Mouse (Mus musculus): ENCODE results near the gene Hoxb3.

Hoxb3 gene

DNA sequence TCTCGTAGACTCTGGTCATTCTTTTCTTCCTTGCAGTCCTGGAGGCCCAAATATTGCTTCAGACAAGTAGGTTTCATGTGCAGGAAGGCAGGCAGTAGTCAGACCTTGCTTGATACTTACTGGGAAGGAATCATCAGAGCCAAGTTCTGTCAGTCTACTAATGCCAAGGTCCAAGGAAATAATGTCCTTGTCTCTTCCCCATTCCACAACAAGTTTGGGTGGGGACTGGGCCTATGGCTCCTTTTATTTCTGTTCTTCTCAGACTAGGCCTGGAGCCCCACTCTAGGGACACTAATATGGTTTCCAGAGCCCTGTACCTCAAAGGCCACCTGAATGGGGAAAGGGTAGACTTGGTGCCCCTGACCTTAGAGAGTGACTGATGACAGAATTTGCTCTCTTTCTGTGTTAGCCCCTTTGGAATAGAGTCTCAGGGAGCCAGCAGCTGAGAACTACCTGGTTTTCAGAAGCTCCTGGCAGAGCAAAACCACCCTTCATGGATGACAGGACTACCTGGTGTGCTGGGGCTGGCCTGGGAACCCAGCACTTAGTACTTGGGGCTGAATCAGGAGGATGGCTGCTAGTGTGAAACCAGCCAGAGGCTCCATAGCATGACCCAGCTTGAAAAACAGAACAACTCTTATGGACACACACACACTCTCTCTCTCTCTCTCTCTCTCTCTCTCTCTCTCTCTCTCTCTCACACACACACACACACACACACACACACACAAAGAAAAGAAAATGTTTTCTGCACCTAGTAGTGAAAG, 34.5 kb upstream of the Hoxb3 start:
- no peak for DNase-seq (ENCODE audit: low spot score in 2 of 2)

DNA sequence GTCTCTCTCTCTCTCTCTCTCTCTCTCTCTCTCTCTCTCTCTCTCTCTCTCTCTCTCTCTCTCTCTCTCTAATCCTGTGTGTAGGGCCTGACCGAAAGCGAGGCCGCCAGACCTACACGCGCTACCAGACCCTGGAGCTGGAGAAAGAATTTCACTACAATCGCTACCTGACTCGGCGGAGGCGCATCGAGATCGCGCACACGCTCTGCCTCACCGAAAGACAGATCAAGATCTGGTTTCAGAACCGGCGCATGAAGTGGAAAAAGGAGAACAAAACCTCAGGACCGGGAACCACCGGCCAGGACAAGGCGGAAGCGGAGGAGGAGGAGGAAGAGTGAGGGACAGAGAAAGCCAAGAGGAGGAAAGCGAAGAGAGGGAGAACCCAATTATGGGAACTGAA, 33.8 kb upstream of the Hoxb3 start:
- DNase-seq (ENCODE audit: low spot score in 2 of 2) = no peak

DNA sequence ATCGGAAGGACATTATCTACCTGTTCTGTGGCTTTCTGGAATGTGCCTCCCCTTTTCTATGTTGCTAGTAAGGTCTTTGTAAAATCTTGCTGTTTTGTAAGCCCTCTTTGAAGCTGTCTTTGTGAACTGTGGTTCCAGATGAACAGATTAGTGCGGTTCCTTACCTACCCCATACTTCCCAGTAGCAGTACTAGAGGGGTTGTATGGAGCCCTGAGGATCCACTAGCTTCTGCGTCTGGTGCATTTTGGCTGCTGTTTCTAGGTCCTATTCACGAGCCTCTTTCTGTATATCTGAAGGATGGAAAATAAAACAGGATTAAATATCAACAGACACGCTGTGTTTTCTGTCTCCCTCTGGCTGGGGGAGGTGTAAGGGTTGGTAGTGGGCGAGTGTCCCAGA, 33.3 kb upstream of the Hoxb3 start:
- DNase-seq (ENCODE audit: low spot score in 2 of 2) = no peak

DNA sequence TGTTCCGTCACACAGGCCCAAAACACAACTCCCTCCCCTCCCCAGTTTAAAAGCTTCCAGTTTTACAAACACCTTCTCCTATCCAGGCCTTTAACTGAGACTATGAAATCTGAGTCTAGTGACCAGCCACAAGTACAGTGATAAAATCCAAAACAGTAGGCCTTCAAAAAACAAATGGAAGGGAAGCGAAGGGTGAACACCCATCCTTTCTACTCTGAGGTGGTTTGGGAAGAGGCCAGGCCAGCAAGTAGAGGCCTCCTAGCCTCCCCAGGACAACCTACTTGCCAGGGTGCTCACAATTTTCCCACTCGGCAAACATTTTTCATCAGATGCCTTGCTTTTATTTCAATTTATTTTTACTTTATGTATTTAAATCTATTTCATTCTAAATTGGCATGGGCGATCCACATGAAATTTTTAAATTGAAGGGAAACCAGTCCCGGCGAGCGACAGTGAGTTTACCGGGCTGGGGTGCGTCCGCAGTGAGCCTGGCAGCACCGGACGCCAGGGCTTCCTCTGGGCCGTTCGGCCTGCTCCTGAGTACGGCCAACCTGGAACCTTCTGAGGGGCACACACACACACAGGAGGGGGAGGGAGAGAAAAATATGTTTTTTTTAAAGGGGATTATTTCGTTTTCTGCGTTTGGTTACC, 32.3 kb upstream of the Hoxb3 start:
- DNase-seq (ENCODE audit: low spot score in 2 of 2) = no peak

DNA sequence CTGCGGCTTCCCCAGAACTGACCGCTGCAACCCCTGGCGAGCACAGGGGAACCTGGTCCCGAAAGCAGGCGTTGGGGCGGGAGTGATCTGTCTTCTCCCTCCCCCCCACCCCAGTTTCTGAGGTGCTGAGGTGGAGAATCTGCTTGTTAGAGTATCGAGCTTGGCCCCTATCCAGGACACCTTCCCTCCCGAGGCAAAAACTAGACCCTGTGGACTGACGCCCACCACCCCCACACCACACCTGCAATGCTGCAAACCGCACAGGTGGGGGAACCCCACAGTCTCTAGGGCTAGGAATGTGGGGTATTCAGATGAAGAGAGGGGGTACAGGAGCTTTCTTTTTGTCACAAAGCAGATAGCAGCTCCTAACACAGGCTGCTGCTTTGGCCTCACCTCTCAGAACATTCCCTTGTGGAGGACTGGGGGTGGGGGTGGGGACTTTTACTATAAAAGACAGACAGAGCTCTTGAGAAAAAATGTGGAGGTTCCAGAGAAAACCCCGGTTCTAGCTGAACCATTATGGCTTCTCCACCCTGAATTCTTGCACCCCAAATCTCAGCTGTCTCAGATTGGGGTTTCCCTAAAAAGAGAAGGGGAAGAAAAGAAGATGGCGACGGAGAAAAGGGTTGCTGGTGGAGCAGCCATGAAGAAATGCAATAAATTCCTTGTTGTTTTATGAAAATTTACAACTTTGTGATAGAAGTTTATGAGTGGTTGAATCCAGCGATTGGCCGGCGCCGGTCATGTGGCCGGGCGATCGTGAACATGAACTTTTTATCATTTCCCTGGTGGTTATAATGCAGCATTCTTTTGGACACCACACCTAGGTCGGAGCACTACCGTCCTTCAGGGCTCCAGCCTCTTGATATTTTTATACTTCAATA, 31.2 kb upstream of the Hoxb3 start, which contains the start of gene Hoxb6:
TSS of gene Hoxb6 (plus strand) at position 796 of the 884 bp plus-strand sequence.
- no peak for DNase-seq (ENCODE audit: low spot score in 2 of 2)

DNA sequence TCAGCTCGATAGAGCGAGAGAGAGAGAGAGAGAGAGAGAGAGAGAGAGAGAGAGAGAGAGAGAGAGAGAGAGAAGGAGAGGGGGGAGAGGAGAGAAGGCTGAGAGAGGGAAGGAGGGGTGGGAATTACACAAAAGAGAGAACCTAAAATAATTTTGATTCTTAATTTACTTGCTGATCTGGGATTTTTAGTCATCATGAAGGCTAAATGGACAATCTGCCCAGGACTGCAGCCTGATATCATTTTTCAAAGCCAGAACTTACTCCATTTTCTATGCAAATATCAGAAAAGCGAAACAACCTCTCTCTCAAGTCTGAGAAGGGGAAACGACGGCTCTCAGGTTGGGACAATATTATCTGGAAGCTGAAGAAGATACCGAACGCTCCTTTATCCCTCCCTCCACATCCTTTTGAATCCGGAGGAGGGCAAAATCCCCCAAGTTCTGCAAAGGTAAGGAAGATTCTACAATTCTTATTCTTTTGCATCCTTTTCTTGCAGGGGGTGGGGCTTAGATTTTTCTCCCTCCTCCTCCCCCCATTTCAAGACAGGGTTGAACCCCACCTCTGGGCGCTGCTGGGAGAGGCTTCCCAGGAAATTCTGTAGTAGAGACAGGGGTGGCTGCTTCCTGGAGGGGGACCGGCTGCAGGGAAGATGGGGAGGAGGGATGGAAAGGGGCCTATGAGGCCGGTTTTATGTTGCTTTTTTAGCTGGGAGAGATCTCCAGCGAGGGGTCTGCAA, 30.4 kb upstream of the Hoxb3 start:
- no peak for DNase-seq (ENCODE audit: low spot score in 2 of 2)

DNA sequence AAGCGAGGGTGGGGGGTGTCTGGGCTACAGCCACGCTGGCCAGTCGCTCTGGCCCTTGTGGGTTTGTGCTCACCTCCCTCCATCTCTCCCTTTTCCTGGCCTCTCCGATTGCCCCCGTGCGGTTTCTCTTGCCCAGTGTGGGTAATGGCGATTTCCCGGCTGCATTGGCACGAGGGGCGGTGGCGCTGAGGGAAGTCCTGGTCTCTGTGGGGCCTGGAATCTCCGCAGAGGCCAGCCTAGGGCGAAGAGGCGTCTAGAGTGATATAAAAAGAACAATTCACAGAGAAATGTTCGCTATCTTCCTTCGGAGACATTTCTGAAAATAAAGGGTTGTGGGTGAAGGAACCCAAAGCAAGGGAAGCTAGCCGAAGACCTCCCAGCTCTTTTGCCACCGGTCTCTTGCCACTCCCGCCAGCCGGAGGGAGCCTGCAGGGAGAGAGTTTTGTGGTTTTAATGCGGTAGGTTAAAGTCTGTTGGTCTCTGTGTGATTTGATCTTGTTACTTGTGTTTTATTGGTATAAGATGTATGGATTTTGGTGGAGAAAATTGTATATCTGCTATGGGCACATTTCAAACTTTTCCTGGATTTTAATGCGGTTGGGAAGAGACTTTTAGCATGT, 29.7 kb upstream of the Hoxb3 start:
- no peak for DNase-seq (ENCODE audit: low spot score in 2 of 2)

DNA sequence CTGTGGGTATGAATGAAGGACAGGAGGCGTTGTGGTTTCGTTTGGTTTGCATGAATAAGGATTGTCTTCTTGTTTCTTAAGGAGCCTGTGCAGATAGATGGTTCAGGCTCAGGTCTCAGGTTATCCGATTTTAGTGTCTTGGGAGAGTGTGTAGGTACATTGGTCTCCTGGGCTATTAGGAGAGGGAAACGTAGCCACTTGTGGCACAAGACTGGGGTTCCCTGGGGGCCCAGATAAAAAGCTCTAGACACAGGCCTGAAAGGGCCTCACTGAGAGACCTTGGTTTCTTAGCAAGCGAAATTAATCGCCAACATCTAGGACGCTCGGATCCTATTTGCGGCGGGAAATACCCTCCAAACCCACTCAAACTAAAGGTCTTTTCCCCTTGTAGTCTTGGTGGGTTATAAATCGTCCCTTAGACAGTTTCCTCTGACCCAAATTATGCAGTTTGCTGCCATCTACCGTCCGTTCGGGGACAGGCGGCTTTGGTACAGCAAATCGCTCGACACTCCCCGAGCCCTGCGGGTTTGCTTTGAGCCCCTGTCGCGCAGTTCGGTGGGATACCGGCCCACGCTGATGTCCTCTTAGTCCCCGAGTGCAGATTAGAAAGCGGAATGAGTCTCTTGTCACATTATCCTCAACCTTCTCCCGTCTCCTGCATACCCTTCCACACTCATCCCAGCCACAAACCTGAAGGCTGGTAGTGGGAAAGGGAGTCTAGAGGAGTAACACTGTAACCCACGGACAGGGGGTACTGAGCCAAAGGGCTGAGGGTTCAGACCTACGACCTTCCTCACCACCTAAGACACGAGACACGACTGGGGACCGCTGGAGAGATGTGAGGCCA, 28.7 kb upstream of the Hoxb3 start:
- peak; percentile 52 to 81 for DNase-seq (ENCODE audit: low spot score in 2 of 2)

DNA sequence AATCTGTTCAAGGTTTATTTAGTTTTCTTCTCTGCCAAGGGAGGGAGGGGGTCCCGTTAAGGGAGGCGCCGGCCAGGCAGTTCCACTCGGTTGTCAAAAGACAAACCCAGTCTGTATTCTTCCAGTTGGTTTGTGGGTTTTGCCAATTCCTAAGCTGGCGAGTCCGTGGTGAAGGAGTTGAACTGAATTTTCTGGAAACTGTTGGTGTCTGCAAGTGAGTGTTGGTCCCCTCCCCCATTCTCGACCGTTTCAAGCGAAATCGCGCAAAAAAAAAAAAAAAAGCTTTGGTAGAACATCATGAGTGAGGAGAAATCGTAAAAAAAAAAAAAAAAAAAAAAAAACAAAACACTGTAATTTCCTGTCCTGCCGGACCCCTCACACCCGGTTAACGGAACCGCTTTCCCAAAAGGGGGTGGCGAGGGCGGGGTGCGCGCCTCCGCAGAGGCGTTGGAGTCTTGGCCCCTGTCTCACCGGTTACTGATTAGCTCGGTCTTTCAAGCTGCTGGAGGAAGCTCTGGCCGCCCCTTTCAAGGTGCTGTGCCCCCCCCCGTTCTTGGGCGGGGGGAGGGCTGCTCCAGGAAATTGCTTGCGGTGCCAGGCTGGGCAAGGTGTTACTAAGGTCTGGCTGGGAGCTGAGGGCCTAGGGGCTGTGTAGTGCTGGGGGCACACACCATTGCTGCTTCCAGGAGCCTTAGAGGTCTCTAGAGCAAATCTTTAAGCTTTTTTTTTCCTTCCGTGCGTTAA, 27.9 kb upstream of the Hoxb3 start:
- no peak for DNase-seq (ENCODE audit: low spot score in 2 of 2)

DNA sequence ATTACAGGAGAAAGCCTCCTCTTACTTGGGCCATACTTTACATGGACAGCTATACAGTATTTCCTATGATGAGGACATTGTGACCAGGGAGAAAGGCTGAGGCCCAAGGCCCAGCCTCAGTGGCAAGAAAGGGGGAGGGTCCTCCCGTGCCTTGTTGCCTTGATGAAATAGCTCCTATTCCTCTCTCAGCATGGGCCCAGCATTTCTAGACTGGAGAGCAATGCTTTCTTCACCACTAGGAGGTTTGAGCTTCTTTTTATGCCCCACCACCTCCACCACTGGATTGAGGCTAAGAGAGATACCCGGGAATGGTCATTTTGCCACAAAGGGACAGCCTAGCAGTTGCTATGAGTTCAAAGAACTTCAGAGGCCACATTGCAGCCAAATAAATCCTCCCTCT, 26.1 kb upstream of the Hoxb3 start:
- DNase-seq (ENCODE audit: low spot score in 2 of 2) = no peak

DNA sequence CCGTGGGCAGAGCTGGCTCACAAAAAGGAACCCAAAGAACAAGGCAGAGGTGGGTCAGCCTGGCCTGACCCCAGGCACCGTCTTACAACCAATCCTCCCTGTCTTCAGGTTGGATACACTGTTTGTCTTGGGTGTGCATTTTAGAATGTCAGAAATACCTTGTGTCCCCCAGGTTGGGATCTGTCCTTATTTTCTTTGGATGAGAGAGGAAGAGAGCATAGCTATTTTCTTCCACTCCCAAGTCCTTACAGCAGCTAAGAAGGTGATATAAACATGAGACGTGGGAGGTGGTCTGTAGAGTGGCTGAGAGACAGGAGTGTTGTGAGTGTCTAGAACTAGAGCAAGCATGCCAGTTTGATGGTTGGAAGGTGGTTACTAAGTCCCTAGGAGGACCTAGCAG, 25.7 kb upstream of the Hoxb3 start:
- DNase-seq (ENCODE audit: low spot score in 2 of 2) = no peak

DNA sequence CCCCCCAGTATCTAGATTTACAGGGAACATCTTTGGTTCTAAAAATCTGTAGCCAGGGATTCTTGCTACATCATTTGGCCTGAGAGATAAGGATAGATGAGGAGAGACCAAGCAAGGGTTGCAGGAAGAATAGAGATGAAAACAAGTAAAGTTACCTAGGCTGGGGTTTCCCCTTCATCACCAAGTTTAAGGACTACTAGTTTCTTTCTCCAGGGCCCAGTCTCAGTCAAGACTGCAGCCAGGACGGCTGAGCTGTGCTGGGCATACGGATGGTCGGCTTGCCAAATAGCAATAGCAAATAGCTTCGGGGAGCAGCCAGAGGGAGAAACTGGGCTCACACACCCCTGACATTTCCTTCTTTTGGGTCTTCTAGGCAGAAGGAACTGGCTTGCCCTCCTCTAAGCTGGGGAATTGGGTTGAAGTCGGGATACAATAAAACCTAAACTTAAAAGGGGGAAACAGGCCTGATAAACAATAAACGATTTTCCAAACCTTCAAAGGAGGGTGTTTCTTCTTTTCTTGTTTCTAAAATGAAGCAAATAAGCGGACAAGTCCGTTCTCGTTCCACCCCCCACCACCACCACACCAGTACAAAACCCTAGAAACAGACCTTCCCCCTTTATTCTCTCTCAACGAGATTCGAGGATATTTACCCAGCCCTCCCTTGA, 25.0 kb upstream of the Hoxb3 start:
- no peak for DNase-seq (ENCODE audit: low spot score in 2 of 2)

DNA sequence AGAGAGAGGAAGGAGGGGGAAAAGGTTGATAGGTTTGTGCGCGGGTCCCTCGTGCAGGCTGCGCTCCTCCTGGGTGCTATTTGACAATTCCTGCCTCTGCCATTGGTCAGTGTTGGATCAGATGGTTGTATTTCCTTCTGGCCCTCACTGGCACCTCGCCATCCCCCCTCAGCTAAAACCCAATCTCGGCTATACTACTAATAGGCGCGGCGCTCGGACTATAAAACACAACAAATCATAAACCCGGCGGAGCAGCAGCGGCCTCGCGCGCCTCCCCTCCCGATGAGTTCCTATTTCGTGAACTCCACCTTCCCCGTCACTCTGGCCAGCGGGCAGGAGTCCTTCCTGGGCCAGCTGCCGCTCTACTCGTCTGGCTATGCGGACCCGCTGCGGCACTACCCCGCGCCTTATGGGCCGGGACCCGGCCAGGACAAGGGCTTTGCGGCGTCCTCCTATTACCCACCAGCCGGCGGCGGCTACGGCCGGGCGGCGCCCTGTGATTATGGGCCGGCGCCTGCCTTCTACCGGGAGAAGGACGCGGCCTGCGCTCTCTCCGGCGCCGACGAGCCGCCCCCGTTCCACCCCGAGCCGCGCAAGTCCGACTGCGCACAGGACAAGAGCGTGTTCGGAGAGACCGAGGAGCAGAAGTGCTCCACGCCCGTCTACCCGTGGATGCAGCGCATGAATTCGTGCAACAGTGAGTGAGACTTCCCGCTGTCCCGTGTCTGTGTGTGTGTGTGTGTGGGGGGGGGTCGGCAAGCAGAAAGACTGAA, 24.0 kb upstream of the Hoxb3 start:
- no peak for DNase-seq (ENCODE audit: low spot score in 2 of 2)

DNA sequence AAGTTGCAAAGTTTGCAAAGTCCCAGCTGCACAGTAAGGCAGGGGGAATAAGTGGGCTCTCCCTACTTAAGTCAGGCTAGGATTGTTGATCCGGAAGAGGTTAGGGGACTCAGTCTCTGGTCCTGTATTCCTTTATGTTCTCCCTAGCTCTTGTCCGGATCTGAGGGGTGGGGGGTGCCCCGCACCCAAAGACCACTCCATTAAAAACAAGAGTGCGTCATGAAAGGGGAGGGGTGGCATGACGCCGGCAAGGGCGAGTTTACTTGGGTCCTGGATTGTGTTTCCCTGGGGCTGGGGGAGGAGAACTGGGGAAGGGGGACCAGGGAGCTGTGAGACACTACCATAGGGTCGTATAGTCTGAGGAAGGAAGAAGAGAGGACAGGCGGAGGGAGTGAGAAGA, 23.3 kb upstream of the Hoxb3 start:
- no peak for DNase-seq (ENCODE audit: low spot score in 2 of 2)

DNA sequence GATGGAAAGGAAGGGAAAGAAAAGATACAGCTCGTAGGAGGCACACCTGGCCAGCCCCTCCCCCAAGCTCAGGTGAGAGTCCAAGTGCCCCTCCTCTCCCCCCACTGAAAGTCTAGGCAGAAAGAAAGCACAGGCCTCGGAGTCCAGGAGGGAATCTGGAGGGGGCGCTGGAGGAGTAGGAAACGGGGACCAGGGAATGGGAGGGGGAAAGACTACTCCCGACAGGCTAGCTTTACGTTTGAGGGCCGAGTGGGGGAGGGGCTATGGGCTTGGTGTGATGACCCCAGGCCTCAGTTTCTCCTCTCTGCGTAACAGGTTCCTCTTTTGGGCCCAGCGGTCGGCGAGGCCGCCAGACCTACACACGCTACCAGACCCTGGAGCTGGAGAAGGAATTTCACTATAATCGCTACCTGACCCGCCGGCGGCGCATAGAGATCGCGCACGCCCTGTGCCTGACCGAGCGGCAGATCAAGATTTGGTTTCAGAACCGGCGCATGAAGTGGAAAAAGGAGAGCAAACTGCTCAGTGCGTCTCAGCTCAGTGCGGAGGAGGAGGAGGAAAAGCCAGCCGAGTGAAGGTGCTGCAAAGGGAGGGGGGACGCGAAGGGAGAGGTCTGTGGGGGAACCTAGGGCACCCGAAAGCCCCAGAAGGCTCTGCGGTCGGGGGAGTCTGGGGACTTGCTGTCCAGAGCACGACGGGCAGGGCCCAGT, 22.6 kb upstream of the Hoxb3 start:
- no peak for DNase-seq (ENCODE audit: low spot score in 2 of 2)

DNA sequence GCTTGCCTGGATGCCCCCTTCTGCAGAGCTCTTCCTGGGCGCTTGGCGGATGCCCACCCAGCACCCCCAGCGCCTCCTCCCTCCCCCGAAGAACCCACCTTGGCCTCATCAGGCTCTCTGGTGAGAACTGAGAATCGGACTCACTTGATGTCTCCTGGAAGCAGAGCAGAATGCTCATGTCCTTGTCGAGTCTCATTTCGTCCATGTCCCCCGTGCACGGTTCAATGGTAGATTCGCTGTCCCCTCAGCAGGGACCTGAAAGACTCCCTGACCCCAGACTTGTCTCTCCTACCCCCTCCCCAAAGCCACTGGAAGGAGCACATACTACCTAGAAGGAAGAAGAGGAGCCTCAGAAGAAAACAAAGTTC, 22.1 kb upstream of the Hoxb3 start:
- DNase-seq (ENCODE audit: low spot score in 2 of 2) = no peak

DNA sequence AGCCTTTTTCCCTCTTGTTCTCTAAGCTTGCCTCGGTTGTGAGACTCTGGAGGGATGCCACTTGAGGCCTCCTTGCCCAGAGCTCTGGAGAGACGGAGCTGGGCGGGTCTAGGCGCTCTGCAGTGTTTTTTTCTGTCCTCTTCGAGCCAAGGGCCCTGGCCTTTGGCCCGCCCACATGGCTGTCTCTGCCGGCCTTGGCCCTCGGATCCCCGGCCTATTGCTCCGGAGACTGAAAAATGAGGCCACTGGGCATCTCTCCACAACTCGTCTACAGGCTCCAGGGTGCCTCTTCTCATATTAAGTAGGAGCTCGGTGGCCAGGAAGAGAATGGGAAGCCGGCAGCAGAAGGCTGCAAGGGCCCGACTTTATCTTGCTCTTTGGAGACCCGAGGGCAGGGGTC, 21.3 kb upstream of the Hoxb3 start:
- no peak for DNase-seq (ENCODE audit: low spot score in 2 of 2)

Measured in spleen, postnatal 4 days (tissue).